Mouse (Mus musculus) G1E-ER4 (cell line): ENCODE data around the gene Olfr924. TPM values are rescaled to one million over a fixed set of nuclear protein-coding genes. Genes with fewer than 3 reads are reported as not detected.

Source experiments
- GATA1 ChIP-seq: IDR thresholded peaks from one replicate; pipeline ENCODE4 v1.8.0; 2012; ENCODE audit warnings: low read length, inconsistent platforms
- polyA plus RNA-seq: library from polyadenylated mRNA; stranded (reverse); fragments of >175 nt; gene quantifications from 2 replicates; pipeline ENCODE4 v1.2.3, GENCODE M21; 2012

Olfr924 gene
- polyA plus RNA-seq, result not detected in 2 replicates

- TF ChIP-seq GATA1, result no peak
Observed at GRCm38 (mm10) chr9:38844149-38844548, at the start of gene Olfr924. TSS of gene Olfr924 (plus strand) at chr9:38844449.

GRCm38 (mm10) chr9:38805696-38806095, 38.6 kb upstream of the Olfr924 start:
- no peak for TF ChIP-seq GATA1

DNA sequence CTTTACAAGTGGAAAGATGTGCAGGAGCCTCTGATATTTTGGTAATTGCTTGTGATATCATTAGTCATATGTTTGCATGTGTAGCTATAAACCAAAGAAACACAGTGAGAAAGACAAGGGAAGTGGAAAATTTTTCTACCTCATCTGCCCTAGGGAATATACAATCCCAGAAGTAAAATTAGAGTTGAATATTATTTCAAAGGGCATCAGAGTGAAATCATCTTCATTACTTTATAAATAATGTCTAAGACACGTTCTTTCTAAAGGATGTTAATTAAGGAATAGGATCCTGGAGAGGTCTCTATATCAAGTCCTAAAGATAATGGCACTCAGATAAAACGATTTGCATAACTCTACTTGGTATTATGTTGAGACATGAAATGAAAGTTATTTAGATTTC, 29.9 kb upstream of the Olfr924 start, which contains the start of gene Olfr922:
Gene Olfr922 (plus strand): TSS at position 301 of the 400 bp plus-strand sequence.
- no peak for TF ChIP-seq GATA1

DNA sequence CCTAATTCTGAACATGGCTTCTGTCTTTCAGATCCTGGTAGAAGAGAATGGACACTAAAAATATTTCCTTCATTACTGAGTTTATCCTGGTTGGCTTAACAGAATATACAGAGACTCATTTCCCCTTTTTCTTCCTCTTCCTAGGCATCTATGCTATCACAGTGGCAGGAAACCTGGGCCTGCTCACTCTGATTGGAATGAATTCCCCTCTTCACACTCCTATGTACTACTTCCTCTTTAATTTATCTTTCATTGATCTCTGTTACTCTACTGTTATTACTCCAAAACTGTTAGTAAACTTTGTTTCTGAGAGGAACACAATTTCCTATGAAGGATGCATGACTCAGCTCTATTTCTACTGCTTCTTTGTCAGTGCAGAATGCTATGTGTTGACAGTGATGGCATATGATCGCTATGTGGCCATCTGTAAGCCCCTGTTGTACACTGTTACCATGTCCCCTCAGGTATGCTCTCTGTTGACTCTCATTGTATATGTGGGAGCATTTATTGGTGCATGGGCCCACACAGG, 28.7 kb upstream of the Olfr924 start:
- TF ChIP-seq GATA1, result no peak

- TF ChIP-seq GATA1, result no peak
Observed at GRCm38 (mm10) chr9:38826245-38826644, 18.0 kb upstream of the Olfr924 start, which contains the start of gene Olfr923. TSS of gene Olfr923 (plus strand) at chr9:38826545.

- TF ChIP-seq GATA1, result no peak
Observed at GRCm38 (mm10) chr9:38833027-38833426, 11.2 kb upstream of the Olfr924 start.

GRCm38 (mm10) chr9:38854760-38855159, 10.5 kb downstream of the Olfr924 start, which contains the start of gene Olfr26:
TSS of gene Olfr26 (plus strand) at chr9:38855060.
- no peak for TF ChIP-seq GATA1

DNA sequence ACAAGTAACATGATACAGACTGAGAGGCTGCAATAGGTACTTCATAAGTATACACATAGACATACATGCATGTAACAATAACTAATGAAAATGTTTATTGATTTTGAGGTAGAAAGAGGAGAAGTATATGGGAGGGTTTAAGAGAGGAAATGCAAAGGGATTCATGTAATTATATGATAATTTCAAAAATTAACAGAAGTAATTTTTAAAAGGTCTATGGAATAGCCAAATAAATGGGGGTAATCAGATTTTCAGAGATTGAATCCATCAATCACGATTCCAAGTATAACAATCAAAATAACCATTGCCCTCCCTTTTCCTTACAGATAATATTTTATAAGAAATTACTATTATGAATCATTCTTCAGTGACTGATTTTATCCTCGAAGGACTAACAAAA, 32.6 kb downstream of the Olfr924 start, which contains the start of gene Olfr926:
Gene Olfr926 (plus strand): TSS at position 301 of the 400 bp plus-strand sequence.
- TF ChIP-seq GATA1, result no peak

Other genes with a start within 250 kb of the Olfr924 start
- not detected in 2 replicates for gene Olfr914, start 239.3 kb upstream of the Olfr924 start, polyA plus RNA-seq
- gene Olfr916, start 184.6 kb upstream of the Olfr924 start, polyA plus RNA-seq, result not detected in 2 replicates
- not detected in 2 replicates for gene Olfr917, start 178.6 kb upstream of the Olfr924 start, polyA plus RNA-seq
- gene Olfr918, start 169.8 kb upstream of the Olfr924 start, polyA plus RNA-seq, result not detected in 2 replicates
- gene Olfr919, start 140.8 kb upstream of the Olfr924 start, polyA plus RNA-seq, result not detected in 2 replicates
- gene Vwa5a, start 126.2 kb upstream of the Olfr924 start, polyA plus RNA-seq, result 0.40 and 0.56 TPM in 2 replicates
- not detected in 2 replicates for gene Olfr920, start 92.2 kb upstream of the Olfr924 start, polyA plus RNA-seq
- not detected in 2 replicates for gene Olfr921, start 71.4 kb upstream of the Olfr924 start, polyA plus RNA-seq
- not detected in 2 replicates for gene Olfr922, start 29.8 kb upstream of the Olfr924 start, polyA plus RNA-seq
- gene Olfr923, start 17.9 kb upstream of the Olfr924 start, polyA plus RNA-seq, result not detected in 2 replicates
- gene Olfr26, start 10.6 kb downstream of the Olfr924 start, polyA plus RNA-seq, result not detected in 2 replicates
- not detected in 2 replicates for gene Olfr926, start 32.7 kb downstream of the Olfr924 start, polyA plus RNA-seq
- not detected in 2 replicates for gene Olfr930, start 85.4 kb downstream of the Olfr924 start, polyA plus RNA-seq
- not detected in 2 replicates for gene Olfr933, start 127.9 kb downstream of the Olfr924 start, polyA plus RNA-seq
- gene Olfr934, start 143.9 kb downstream of the Olfr924 start, polyA plus RNA-seq, result not detected in 2 replicates
- gene Olfr935, start 155.2 kb downstream of the Olfr924 start, polyA plus RNA-seq, result not detected in 2 replicates
- not detected in 2 replicates for gene Olfr146, start 178.9 kb downstream of the Olfr924 start, polyA plus RNA-seq
- gene Olfr937, start 220.5 kb downstream of the Olfr924 start, polyA plus RNA-seq, result not detected in 2 replicates
- not detected in 2 replicates for gene Olfr938, start 234.4 kb downstream of the Olfr924 start, polyA plus RNA-seq